Mouse (Mus musculus): ENCODE measurements around the gene Muc3.

- no peak for TF ChIP-seq CTCF (IDR thresholded peaks at IDR 0.05; ENCODE audit: extremely low read depth, insufficient read depth, low read length)
- TF ChIP-seq POLR2A (IDR thresholded peaks at IDR 0.05; ENCODE audit: extremely low read depth, insufficient read depth, low read length), result no peak
Measured at GRCm38 (mm10) chr5:137116987-137117386, 32.1 kb downstream of the Muc3 start.
